Mouse (Mus musculus) neural tube, embryonic 12.5 days (tissue): ENCODE measurements at regions not wholly inside any gene's neighbourhood (a gene's known extent, or its start where the extent isn't known, plus 50 kb on each side); places are given as distances from the start of the nearest gene placed in this dataset.

Experiments
- ATAC-seq: fragments of 200-750 bp; cut with Nextera tagmentation; 2 replicates; pipeline ENCODE4 v1.8.0; 2017; ENCODE audit warnings: low read depth, mild to moderate bottlenecking, moderate TSS enrichment, moderate library complexity; ENCODE audit not compliant: low FRiP score
- H3K27ac ChIP-seq: fragments of 300-500 bp; sonication (generic); 2 replicates; pipeline ENCODE4 v1.5.1; 2016
- H3K27me3 ChIP-seq: fragments of 300-500 bp; sonication (generic); replicated peaks from 2 replicates; pipeline ENCODE4 v1.6.1; 2016; ENCODE audit warnings: mild to moderate bottlenecking
- H3K36me3 ChIP-seq: fragments of 300-500 bp; sonication (generic); 2 replicates; pipeline ENCODE4 v1.6.1; 2016; ENCODE audit warnings: mild to moderate bottlenecking
- H3K4me1 ChIP-seq: fragments of 300-500 bp; sonication (generic); 2 replicates; pipeline ENCODE4 v1.6.1; 2016
- H3K4me2 ChIP-seq: fragments of 300-500 bp; sonication (generic); replicated peaks from 2 replicates; pipeline ENCODE4 v1.6.1; 2016; ENCODE audit warnings: mild to moderate bottlenecking
- H3K4me3 ChIP-seq: fragments of 300-500 bp; sonication (generic); 2 replicates; pipeline ENCODE4 v1.5.1; 2016
- H3K9ac ChIP-seq: fragments of 300-500 bp; sonication (generic); 2 replicates; pipeline ENCODE4 v1.6.1; 2016; ENCODE audit warnings: mild to moderate bottlenecking
- H3K9me3 ChIP-seq: fragments of 300-500 bp; sonication (generic); 2 replicates; pipeline ENCODE4 v1.6.1; 2016; ENCODE audit warnings: mild to moderate bottlenecking
- WGBS: fragments of 180-500 bp; shearing (Covaris S2); methylation state at CpG from one replicate; pipeline ENCODE4 v1.1.7; 2016; 5-methylcytosine and 5-hydroxymethylcytosine counted together

DNA sequence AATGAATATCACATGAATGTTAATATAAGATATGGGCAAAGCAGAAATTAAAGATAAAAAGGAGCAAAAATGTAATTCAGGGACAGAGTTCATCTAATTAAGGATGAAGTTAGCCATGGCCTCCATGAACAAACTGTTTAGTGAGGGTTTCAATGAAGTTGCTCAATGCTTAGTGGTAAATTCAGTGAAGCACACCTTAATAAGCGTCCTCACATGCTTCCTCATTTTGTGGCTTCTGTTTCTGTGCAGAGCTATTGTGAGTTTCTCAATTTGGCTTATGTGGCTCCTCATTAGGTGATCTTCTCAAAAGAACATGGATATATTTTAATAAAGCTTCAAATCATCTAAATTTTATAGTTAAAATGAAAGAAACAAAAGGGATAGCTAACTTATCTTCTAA lies 1174.8 kb upstream of the Slc10a2 start:
- Histone ChIP-seq H3K36me3 (no peaks in the 10 kb centered on the region), H3K9ac (no peak overlapping the region), H3K4me2 (no peak overlapping the region), H3K27me3 (no peaks in the 10 kb centered on the region), H3K4me1 (no peaks in the 10 kb centered on the region), H3K27ac (no peak overlapping the region), H3K9me3 (no peaks in the 10 kb centered on the region), H3K4me3 (no peak overlapping the region)
- 88% methylated on average over 1 of the region's 1 CpGs for WGBS
- ATAC-seq: no peak
